Mouse (Mus musculus): ENCODE measurements around the gene Pknox1. TPM values are rescaled to one million over a fixed set of nuclear protein-coding genes. Genes with fewer than 3 reads are reported as not detected.

Pknox1 gene
- polyA plus RNA-seq, 1 experiment from 2014 or later: 32.2 TPM

GRCm38 (mm10) chr17:31565141-31566056, 865 bp downstream of the Pknox1 start:
- ATAC-seq: peak; percentile 60
- Histone ChIP-seq H3K36me3 (ENCODE audit: control insufficient read depth, insufficient read depth) (no peaks in the 10 kb centered on the region), H3K4me2 (ENCODE audit: low read length) (peak overlapping the region; percentile 93), H3K9ac (replicated peaks; ENCODE audit: low read depth, low read length) (peak overlapping the region; percentile 96), H3K9me3 (ENCODE audit: control insufficient read depth, low read length) (no peaks in the 10 kb centered on the region), H3K4me1 (replicated peaks; ENCODE audit: control insufficient read depth, insufficient read depth, low read length) (peaks cover 42% of the 10 kb centered on the region), H3K27me3 (replicated peaks; ENCODE audit: control insufficient read depth, insufficient read depth, low read length) (no peaks in the 10 kb centered on the region), H3K27ac (ENCODE audit: low read length) (peak overlapping the region; percentile 100), H3K4me3 (replicated peaks; ENCODE audit: low read length) (peak overlapping the region; percentile 85)
- WGBS: under 1% methylated on average over 80 of the region's 88 CpGs

- H3K4me1 ChIP-seq (replicated peaks; ENCODE audit: control insufficient read depth, insufficient read depth, low read length): peaks cover 42% of the 10 kb centered on the region
- WGBS: 62% methylated on average over 6 of the region's 6 CpGs
- H3K4me2 ChIP-seq (ENCODE audit: low read length): peak overlapping the region; percentile 93
- H3K9me3 ChIP-seq (ENCODE audit: control insufficient read depth, low read length): no peaks in the 10 kb centered on the region
- H3K27ac ChIP-seq (ENCODE audit: low read length): no peak overlapping the region
- peak overlapping the region; percentile 96 for H3K9ac ChIP-seq (replicated peaks; ENCODE audit: low read depth, low read length)
- H3K4me3 ChIP-seq (replicated peaks; ENCODE audit: low read length): peak overlapping the region; percentile 85
- H3K36me3 ChIP-seq (ENCODE audit: control insufficient read depth, insufficient read depth): no peaks in the 10 kb centered on the region
- no peaks in the 10 kb centered on the region for H3K27me3 ChIP-seq (replicated peaks; ENCODE audit: control insufficient read depth, insufficient read depth, low read length)
- no peak for ATAC-seq
Observed at GRCm38 (mm10) chr17:31566276-31566675, 1.7 kb downstream of the Pknox1 start.

GRCm38 (mm10) chr17:31569756-31570155, 5.2 kb downstream of the Pknox1 start:
- no peaks in the 10 kb centered on the region for H3K9me3 ChIP-seq (ENCODE audit: control insufficient read depth, low read length)
- no peak overlapping the region for H3K4me3 ChIP-seq (replicated peaks; ENCODE audit: low read length)
- H3K36me3 ChIP-seq (ENCODE audit: control insufficient read depth, insufficient read depth): no peaks in the 10 kb centered on the region
- no peak overlapping the region for H3K4me2 ChIP-seq (ENCODE audit: low read length)
- ATAC-seq: no peak
- no peak overlapping the region for H3K9ac ChIP-seq (replicated peaks; ENCODE audit: low read depth, low read length)
- H3K27me3 ChIP-seq (replicated peaks; ENCODE audit: control insufficient read depth, insufficient read depth, low read length): no peaks in the 10 kb centered on the region
- H3K27ac ChIP-seq (ENCODE audit: low read length): no peak overlapping the region
- 94% methylated on average over 1 of the region's 1 CpGs for WGBS
- peaks cover 37% of the 10 kb centered on the region for H3K4me1 ChIP-seq (replicated peaks; ENCODE audit: control insufficient read depth, insufficient read depth, low read length)

GRCm38 (mm10) chr17:31570321-31570925, 5.9 kb downstream of the Pknox1 start:
- Histone ChIP-seq H3K9ac (replicated peaks; ENCODE audit: low read depth, low read length) (no peak overlapping the region), H3K4me1 (replicated peaks; ENCODE audit: control insufficient read depth, insufficient read depth, low read length) (peaks cover 37% of the 10 kb centered on the region), H3K27ac (ENCODE audit: low read length) (no peak overlapping the region), H3K9me3 (ENCODE audit: control insufficient read depth, low read length) (no peaks in the 10 kb centered on the region), H3K36me3 (ENCODE audit: control insufficient read depth, insufficient read depth) (no peaks in the 10 kb centered on the region), H3K4me2 (ENCODE audit: low read length) (no peak overlapping the region), H3K27me3 (replicated peaks; ENCODE audit: control insufficient read depth, insufficient read depth, low read length) (no peaks in the 10 kb centered on the region), H3K4me3 (replicated peaks; ENCODE audit: low read length) (no peak overlapping the region)
- ATAC-seq: no peak
- WGBS: 93% methylated on average over 9 of the region's 9 CpGs

GRCm38 (mm10) chr17:31571689-31572088, 7.2 kb downstream of the Pknox1 start:
- peaks cover 26% of the 10 kb centered on the region for H3K4me1 ChIP-seq (replicated peaks; ENCODE audit: control insufficient read depth, insufficient read depth, low read length)
- H3K27me3 ChIP-seq (replicated peaks; ENCODE audit: control insufficient read depth, insufficient read depth, low read length): no peaks in the 10 kb centered on the region
- H3K9me3 ChIP-seq (ENCODE audit: control insufficient read depth, low read length): no peaks in the 10 kb centered on the region
- 78% methylated on average over 5 of the region's 5 CpGs for WGBS
- H3K27ac ChIP-seq (ENCODE audit: low read length): no peak overlapping the region
- H3K36me3 ChIP-seq (ENCODE audit: control insufficient read depth, insufficient read depth): no peaks in the 10 kb centered on the region
- no peak overlapping the region for H3K4me2 ChIP-seq (ENCODE audit: low read length)
- H3K9ac ChIP-seq (replicated peaks; ENCODE audit: low read depth, low read length): no peak overlapping the region
- no peak for ATAC-seq
- no peak overlapping the region for H3K4me3 ChIP-seq (replicated peaks; ENCODE audit: low read length)

GRCm38 (mm10) chr17:31574662-31575061, 10.1 kb downstream of the Pknox1 start:
- no peak overlapping the region for H3K4me3 ChIP-seq (replicated peaks; ENCODE audit: low read length)
- ATAC-seq: no peak
- WGBS: 76% methylated on average over 7 of the region's 7 CpGs
- no peaks in the 10 kb centered on the region for H3K27me3 ChIP-seq (replicated peaks; ENCODE audit: control insufficient read depth, insufficient read depth, low read length)
- no peak overlapping the region for H3K27ac ChIP-seq (ENCODE audit: low read length)
- no peaks in the 10 kb centered on the region for H3K9me3 ChIP-seq (ENCODE audit: control insufficient read depth, low read length)
- no peaks in the 10 kb centered on the region for H3K36me3 ChIP-seq (ENCODE audit: control insufficient read depth, insufficient read depth)
- peaks cover under 1% of the 10 kb centered on the region for H3K4me1 ChIP-seq (replicated peaks; ENCODE audit: control insufficient read depth, insufficient read depth, low read length)
- no peak overlapping the region for H3K9ac ChIP-seq (replicated peaks; ENCODE audit: low read depth, low read length)
- no peak overlapping the region for H3K4me2 ChIP-seq (ENCODE audit: low read length)

- ATAC-seq: no peak
- Histone ChIP-seq H3K9me3 (ENCODE audit: control insufficient read depth, low read length) (no peaks in the 10 kb centered on the region), H3K27ac (ENCODE audit: low read length) (no peak overlapping the region), H3K4me2 (ENCODE audit: low read length) (no peak overlapping the region), H3K9ac (replicated peaks; ENCODE audit: low read depth, low read length) (no peak overlapping the region), H3K27me3 (replicated peaks; ENCODE audit: control insufficient read depth, insufficient read depth, low read length) (no peaks in the 10 kb centered on the region), H3K36me3 (ENCODE audit: control insufficient read depth, insufficient read depth) (no peaks in the 10 kb centered on the region), H3K4me1 (replicated peaks; ENCODE audit: control insufficient read depth, insufficient read depth, low read length) (peaks cover 19% of the 10 kb centered on the region), H3K4me3 (replicated peaks; ENCODE audit: low read length) (no peak overlapping the region)
- WGBS: 80% methylated on average over 10 of the region's 10 CpGs
Observed at GRCm38 (mm10) chr17:31576394-31577175, 12.1 kb downstream of the Pknox1 start.

- H3K9ac ChIP-seq (replicated peaks; ENCODE audit: low read depth, low read length): no peak overlapping the region
- H3K9me3 ChIP-seq (ENCODE audit: control insufficient read depth, low read length): no peaks in the 10 kb centered on the region
- peak overlapping the region; percentile 71 for H3K27ac ChIP-seq (ENCODE audit: low read length)
- H3K4me3 ChIP-seq (replicated peaks; ENCODE audit: low read length): no peak overlapping the region
- H3K4me2 ChIP-seq (ENCODE audit: low read length): peak overlapping the region; percentile 24
- 10% methylated on average over 3 of the region's 3 CpGs for WGBS
- H3K4me1 ChIP-seq (replicated peaks; ENCODE audit: control insufficient read depth, insufficient read depth, low read length): peaks cover 25% of the 10 kb centered on the region
- no peaks in the 10 kb centered on the region for H3K27me3 ChIP-seq (replicated peaks; ENCODE audit: control insufficient read depth, insufficient read depth, low read length)
- H3K36me3 ChIP-seq (ENCODE audit: control insufficient read depth, insufficient read depth): no peaks in the 10 kb centered on the region
- peak; percentile 89 for ATAC-seq
Observed at GRCm38 (mm10) chr17:31580344-31580743, 15.8 kb downstream of the Pknox1 start.

- Histone ChIP-seq H3K9me3 (ENCODE audit: control insufficient read depth, low read length) (no peaks in the 10 kb centered on the region), H3K9ac (replicated peaks; ENCODE audit: low read depth, low read length) (no peak overlapping the region), H3K4me3 (replicated peaks; ENCODE audit: low read length) (no peak overlapping the region), H3K27ac (ENCODE audit: low read length) (no peak overlapping the region), H3K27me3 (replicated peaks; ENCODE audit: control insufficient read depth, insufficient read depth, low read length) (no peaks in the 10 kb centered on the region), H3K36me3 (ENCODE audit: control insufficient read depth, insufficient read depth) (no peaks in the 10 kb centered on the region), H3K4me1 (replicated peaks; ENCODE audit: control insufficient read depth, insufficient read depth, low read length) (peaks cover 25% of the 10 kb centered on the region), H3K4me2 (ENCODE audit: low read length) (no peak overlapping the region)
- WGBS: 78% methylated on average over 3 of the region's 3 CpGs
- ATAC-seq: no peak
Observed at GRCm38 (mm10) chr17:31583185-31583584, 18.7 kb downstream of the Pknox1 start.
